Mouse (Mus musculus) forebrain, embryonic 14.5 days (tissue): ENCODE results near the gene Crlf1. TPM values are rescaled to one million over a fixed set of nuclear protein-coding genes. Genes with fewer than 3 reads are reported as not detected.
A peak's percentile ranks its signal among the peaks of the same experiment; 100 is the strongest.

Experiments used
- ATAC-seq: fragments of 200-750 bp; cut with Nextera tagmentation; 2 replicates; pipeline ENCODE4 v1.8.0; 2017; ENCODE audit warnings: mild to moderate bottlenecking, moderate library complexity
- DNase-seq: peaks from one replicate; pipeline ENCODE4 v3.0.0-alpha.2; 2015; ENCODE audit warnings: low spot score
- H3K27ac ChIP-seq: fragments of 300-500 bp; sonication (generic); 2 replicates; pipeline ENCODE4 v1.5.1; 2014; ENCODE audit warnings: low read depth, mild to moderate bottlenecking, control low read depth, low read length, moderate library complexity
- H3K27me3 ChIP-seq: fragments of 300-500 bp; sonication (generic); replicated peaks from 2 replicates; pipeline ENCODE4 v1.6.1; 2014; ENCODE audit warnings: low read length, control low read depth, mixed read lengths; ENCODE audit not compliant: control insufficient read depth, insufficient read depth
- H3K36me3 ChIP-seq: fragments of 300-500 bp; sonication (generic); 2 replicates; pipeline ENCODE4 v1.6.1; 2014; ENCODE audit warnings: low read length, control low read depth; ENCODE audit not compliant: control insufficient read depth, insufficient read depth
- H3K4me1 ChIP-seq: fragments of 300-500 bp; sonication (generic); 2 replicates; pipeline ENCODE4 v1.6.1; 2014; ENCODE audit warnings: antibody characterized with exemption, low read length, control low read depth; ENCODE audit not compliant: control insufficient read depth, insufficient read depth
- H3K4me2 ChIP-seq: fragments of 300-500 bp; sonication (generic); 2 replicates; pipeline ENCODE4 v1.6.1; 2014; ENCODE audit warnings: mild to moderate bottlenecking, control low read depth, low read length
- H3K4me3 ChIP-seq: fragments of 300-500 bp; sonication (generic); 2 replicates; pipeline ENCODE4 v1.5.1; 2014; ENCODE audit warnings: low read depth, low read length, control low read depth
- H3K9ac ChIP-seq: fragments of 300-500 bp; sonication (generic); 2 replicates; pipeline ENCODE4 v1.6.1; 2014; ENCODE audit warnings: mild to moderate bottlenecking, low read length, control low read depth, moderate library complexity
- H3K9me3 ChIP-seq: fragments of 300-500 bp; sonication (generic); replicated peaks from 2 replicates; pipeline ENCODE4 v1.6.1; 2016; ENCODE audit warnings: low read length, control low read depth, mixed read lengths; ENCODE audit not compliant: control insufficient read depth
- WGBS: fragments of 180-500 bp; shearing (Covaris S2); extraction: QIAGEN DNeasy Blood & Tissue Kit; methylation state at CpG from one replicate; pipeline ENCODE4 v1.1.7; 2014; 5-methylcytosine and 5-hydroxymethylcytosine counted together
- polyA plus RNA-seq: library from polyadenylated mRNA; unstranded; fragments of >200 nt; fragmentation: Nextera tagmentation; extraction: Ambion mirVana; gene quantifications from 2 replicates; pipeline ENCODE4 v1.2.1, GENCODE M21; 2014

Gene Crlf1
- polyA plus RNA-seq, 1 experiment from 2014 or later, result 1.7 TPM

DNA sequence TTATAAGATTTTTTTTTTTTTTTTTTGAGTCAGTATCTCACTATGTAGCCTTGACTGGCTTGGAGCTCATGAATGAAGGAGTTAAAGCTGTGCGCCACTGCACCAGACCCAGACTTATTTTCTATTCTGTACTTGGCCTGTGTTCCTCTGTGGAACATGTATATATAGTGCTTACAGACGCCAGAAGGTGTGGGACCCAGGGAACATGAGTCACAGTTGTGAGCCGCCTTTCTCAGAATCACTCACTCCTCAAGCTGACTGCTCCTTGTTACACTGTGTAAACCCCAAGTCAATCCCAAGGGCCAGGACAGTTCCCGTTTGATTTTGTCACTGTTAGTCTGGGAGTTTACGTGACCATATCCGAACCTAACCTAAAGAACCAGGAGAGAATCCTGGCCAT lies 26.1 kb downstream of the Crlf1 start:
- DNase-seq (no peak), ATAC-seq (no peak)
- Histone ChIP-seq H3K27me3 (no peaks in the 10 kb centered on the region), H3K4me3 (no peak overlapping the region), H3K9ac (no peak overlapping the region), H3K4me2 (no peak overlapping the region), H3K9me3 (no peaks in the 10 kb centered on the region), H3K36me3 (peaks cover 30% of the 10 kb centered on the region), H3K27ac (no peak overlapping the region), H3K4me1 (peaks cover 6% of the 10 kb centered on the region)
- 92% methylated on average over 6 of the region's 6 CpGs for WGBS

- peaks cover 25% of the 10 kb centered on the region; the same call in 1 of the 2 replicates for H3K36me3 ChIP-seq
- no peaks in the 10 kb centered on the region for H3K9me3 ChIP-seq
- H3K4me3 ChIP-seq, result no peak overlapping the region
- 65% methylated on average over 2 of the region's 2 CpGs for WGBS
- no peaks in the 10 kb centered on the region for H3K27me3 ChIP-seq
- ATAC-seq, result no peak
- no peak overlapping the region for H3K4me2 ChIP-seq
- H3K27ac ChIP-seq, result no peak overlapping the region
- no peak for DNase-seq
- peaks cover 6% of the 10 kb centered on the region for H3K4me1 ChIP-seq
- H3K9ac ChIP-seq, result no peak overlapping the region
These were observed 26.6 kb downstream of the Crlf1 start for GRCm38 (mm10) chr8:70519606-70520005.

- no peaks in the 10 kb centered on the region for H3K9me3 ChIP-seq
- H3K27me3 ChIP-seq, result no peaks in the 10 kb centered on the region
- under 1% methylated on average over 51 of the region's 51 CpGs for WGBS
- H3K27ac ChIP-seq, result peak overlapping the region; percentile 89
- H3K9ac ChIP-seq, result peak overlapping the region; percentile 68
- ATAC-seq (peak; percentile 86), DNase-seq (peak; percentile 99)
- H3K4me1 ChIP-seq, result peaks cover 6% of the 10 kb centered on the region
- 0 out of 2 replicates have a peak, but pooled peaks cover 12% of the 10 kb centered on the region for H3K36me3 ChIP-seq
- peak overlapping the region; percentile 62 for H3K4me3 ChIP-seq
- peak overlapping the region; percentile 85 for H3K4me2 ChIP-seq
These were observed 29.8 kb downstream of the Crlf1 start for GRCm38 (mm10) chr8:70522592-70523403.

DNA sequence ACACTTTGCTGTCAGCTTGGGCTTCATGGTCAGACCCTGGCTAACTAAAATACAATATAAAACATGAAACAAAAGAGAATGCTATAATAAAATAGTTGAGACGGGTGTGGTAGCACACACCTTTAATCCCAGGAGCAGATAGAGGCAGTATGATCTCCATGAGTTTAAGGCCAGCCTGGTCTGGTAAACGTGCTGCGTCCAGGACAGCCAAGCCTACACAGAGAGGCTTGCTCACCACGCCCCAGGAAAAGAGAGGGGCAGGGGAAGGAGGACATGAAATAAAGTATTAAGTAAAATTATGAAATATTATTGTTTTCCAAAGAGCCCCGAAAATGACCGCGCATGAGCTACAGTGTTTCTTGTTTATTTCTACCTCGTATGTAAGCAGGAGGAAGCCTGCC lies 34.2 kb downstream of the Crlf1 start:
- Histone ChIP-seq H3K27ac (peak overlapping the region; percentile 82), H3K9ac (peak overlapping the region; percentile 95), H3K27me3 (no peaks in the 10 kb centered on the region), H3K4me1 (peaks cover 12% of the 10 kb centered on the region), H3K4me2 (peak overlapping the region; percentile 88), H3K9me3 (no peaks in the 10 kb centered on the region), H3K4me3 (peak overlapping the region; percentile 82), H3K36me3 (peaks cover 27% of the 10 kb centered on the region)
- DNase-seq, result no peak
- WGBS, result 2% methylated on average over 8 of the region's 8 CpGs
- no peak for ATAC-seq

DNA sequence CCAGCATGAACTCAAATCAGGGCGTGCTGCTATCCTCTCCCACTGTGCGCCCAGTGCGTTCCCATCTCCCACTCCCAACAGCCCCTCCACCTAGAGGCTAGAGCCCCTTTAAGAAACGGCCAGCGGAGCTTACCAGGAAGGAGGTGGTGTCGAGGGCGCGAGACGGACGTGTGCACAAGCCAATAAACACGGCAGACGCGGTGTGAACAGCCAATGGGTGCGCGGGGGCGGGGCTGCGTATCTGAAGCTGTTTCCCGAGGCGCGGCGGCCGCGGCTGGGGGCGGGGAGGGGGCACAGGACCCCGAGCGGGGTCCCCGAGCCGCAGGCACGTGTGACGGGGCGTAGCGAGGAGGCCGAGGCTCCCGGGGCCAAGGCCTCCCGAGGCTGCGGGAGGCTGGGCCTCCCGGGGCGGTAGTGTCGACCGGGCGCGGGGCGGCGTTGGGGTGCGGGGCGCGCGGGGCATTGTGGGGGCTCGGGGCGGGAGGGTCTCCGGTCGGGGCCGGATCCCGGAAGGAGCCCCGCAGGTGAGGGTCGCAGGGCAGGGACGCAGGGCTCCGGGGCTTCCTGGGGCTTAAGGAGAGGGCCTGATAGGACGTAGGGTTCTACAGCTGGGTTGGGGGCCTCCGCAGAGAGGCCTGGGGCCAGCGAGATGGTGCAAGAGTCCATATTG lies 34.7 kb downstream of the Crlf1 start, which contains the start of the genes Fkbp8 and Kxd1:
TSS of gene Fkbp8 (plus strand) at position 213 of the 670 bp plus-strand sequence.
TSS of gene Kxd1 (minus strand) at position 445 of the 670 bp plus-strand sequence.
- WGBS, result under 1% methylated on average over 59 of the region's 61 CpGs
- Histone ChIP-seq H3K9ac (peak within 1 kb of the TSS; percentile 95), H3K36me3 (peaks cover 33% of the 10 kb centered on the region), H3K4me2 (peak within 1 kb of the TSS; percentile 88), H3K4me1 (peaks cover 9% of the 10 kb centered on the region), H3K4me3 (peak within 1 kb of the TSS; percentile 82), H3K27me3 (no peaks in the 10 kb centered on the region), H3K9me3 (no peaks in the 10 kb centered on the region), H3K27ac (peak within 1 kb of the TSS; percentile 82)
- ATAC-seq (peak; percentile 94), DNase-seq (peak; percentile 98)

- Histone ChIP-seq H3K36me3 (peaks cover 37% of the 10 kb centered on the region), H3K4me1 (peaks cover 8% of the 10 kb centered on the region), H3K9me3 (no peaks in the 10 kb centered on the region), H3K9ac (peak overlapping the region; percentile 95), H3K4me3 (peak overlapping the region; percentile 82), H3K27ac (peak overlapping the region; percentile 82), H3K27me3 (no peaks in the 10 kb centered on the region), H3K4me2 (peak overlapping the region; percentile 88)
- no peak for ATAC-seq
- DNase-seq, result no peak
- 35% methylated on average over 13 of the region's 13 CpGs for whole genome bisulfite sequencing
These were observed 35.3 kb downstream of the Crlf1 start for GRCm38 (mm10) chr8:70528182-70528797.

DNA sequence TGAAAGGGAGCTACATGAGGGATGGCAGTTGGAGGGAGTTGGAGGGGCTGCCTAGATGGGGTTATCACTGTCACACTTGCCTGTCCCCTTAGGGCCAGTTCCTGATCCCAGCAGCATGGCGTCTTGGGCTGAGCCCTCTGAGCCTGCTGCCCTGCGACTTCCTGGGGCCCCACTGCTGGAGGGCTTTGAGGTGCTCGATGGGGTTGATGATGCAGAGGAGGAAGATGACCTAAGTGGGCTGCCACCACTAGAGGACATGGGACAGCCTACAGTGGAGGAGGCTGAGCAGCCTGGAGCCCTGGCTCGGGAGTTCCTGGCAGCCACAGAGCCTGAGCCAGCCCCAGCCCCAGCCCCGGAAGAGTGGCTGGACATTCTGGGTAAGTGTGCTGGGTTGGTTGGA lies 36.3 kb downstream of the Crlf1 start:
- 90% methylated on average over 5 of the region's 5 CpGs for WGBS
- ATAC-seq (no peak), DNase-seq (no peak)
- H3K36me3 ChIP-seq, result peaks cover 46% of the 10 kb centered on the region
- H3K27me3 ChIP-seq, result no peaks in the 10 kb centered on the region
- H3K9me3 ChIP-seq, result no peaks in the 10 kb centered on the region
- H3K4me2 ChIP-seq, result no peak overlapping the region
- H3K27ac ChIP-seq, result no peak overlapping the region
- H3K4me3 ChIP-seq, result no peak overlapping the region
- no peak overlapping the region for H3K9ac ChIP-seq
- peaks cover 6% of the 10 kb centered on the region for H3K4me1 ChIP-seq

GRCm38 (mm10) chr8:70529741-70530161 lies 36.8 kb downstream of the Crlf1 start:
- ATAC-seq (no peak), DNase-seq (no peak)
- Histone ChIP-seq H3K9ac (no peak overlapping the region; the same call in 1 of the 2 replicates), H3K4me3 (no peak overlapping the region), H3K4me2 (no peak overlapping the region), H3K27ac (no peak overlapping the region), H3K9me3 (no peaks in the 10 kb centered on the region), H3K36me3 (peaks cover 51% of the 10 kb centered on the region), H3K4me1 (peaks cover 6% of the 10 kb centered on the region), H3K27me3 (no peaks in the 10 kb centered on the region)
- WGBS, result 95% methylated on average over 3 of the region's 3 CpGs
